Mouse (Mus musculus) MEL (cell line): Measurements from ENCODE around the gene Ust.

Experiments
- CTCF ChIP-seq, 3 experiments: IDR thresholded peaks in 2 of 3; conservative IDR thresholded peaks in 1 of 3; 2 replicates each; pipeline ENCODE4 v1.5.1; 2011 to 2012; ENCODE audit warnings: low read length in 3 of 3, low read depth in 2 of 3, mild to moderate bottlenecking in 2 of 3, improper control_type of control experiment in 1 of 3, inconsistent platforms in 1 of 3, mixed read lengths in 1 of 3, moderate library complexity in 1 of 3; ENCODE audit not compliant: control insufficient read depth in 1 of 3, insufficient read depth in 1 of 3, poor library complexity in 1 of 3, severe bottlenecking in 1 of 3
- E2F4 ChIP-seq: IDR thresholded peaks from 2 replicates; pipeline ENCODE4 v1.6.1; 2011; ENCODE audit warnings: low read depth, low read length, improper control_type of control experiment, borderline replicate concordance
- EP300 ChIP-seq, 2 experiments: IDR thresholded peaks; 2 replicates each; pipeline ENCODE4 v1.6.1; 2011; ENCODE audit warnings: improper control_type of control experiment in 2 of 2, low read length in 2 of 2, low read depth in 1 of 2, mild to moderate bottlenecking in 1 of 2
- GABPA ChIP-seq: IDR thresholded peaks from 2 replicates; pipeline ENCODE4 v1.6.1; 2012; ENCODE audit warnings: low read depth, mild to moderate bottlenecking, inconsistent platforms, low read length, improper control_type of control experiment, moderate library complexity
- GATA1 ChIP-seq: IDR thresholded peaks from 2 replicates; pipeline ENCODE4 v1.6.1; 2011; ENCODE audit warnings: low read depth, low read length, improper control_type of control experiment
- MXI1 ChIP-seq: IDR thresholded peaks from 2 replicates; pipeline ENCODE4 v1.6.1; 2011; ENCODE audit warnings: mild to moderate bottlenecking, low read depth, low read length, improper control_type of control experiment
- MYC ChIP-seq: IDR thresholded peaks from 2 replicates; pipeline ENCODE4 v1.6.1; 2011; ENCODE audit warnings: low read depth, mild to moderate bottlenecking, low read length, improper control_type of control experiment, moderate library complexity
- POLR2AphosphoS2 ChIP-seq: IDR thresholded peaks from 2 replicates; pipeline ENCODE4 v1.6.1; 2011; ENCODE audit warnings: low read length, improper control_type of control experiment
- SMC3 ChIP-seq: IDR thresholded peaks from 2 replicates; pipeline ENCODE4 v1.6.1; 2011; ENCODE audit warnings: low read depth, low read length, improper control_type of control experiment
- TAL1 ChIP-seq: IDR thresholded peaks from 2 replicates; pipeline ENCODE4 v1.6.1; 2012; ENCODE audit warnings: mild to moderate bottlenecking, inconsistent platforms, low read length, moderate library complexity, mixed read lengths
- ZKSCAN1 ChIP-seq: IDR thresholded peaks from 2 replicates; pipeline ENCODE4 v1.6.1; 2012; ENCODE audit warnings: low read depth, mild to moderate bottlenecking, inconsistent platforms, low read length, improper control_type of control experiment, moderate library complexity

DNA sequence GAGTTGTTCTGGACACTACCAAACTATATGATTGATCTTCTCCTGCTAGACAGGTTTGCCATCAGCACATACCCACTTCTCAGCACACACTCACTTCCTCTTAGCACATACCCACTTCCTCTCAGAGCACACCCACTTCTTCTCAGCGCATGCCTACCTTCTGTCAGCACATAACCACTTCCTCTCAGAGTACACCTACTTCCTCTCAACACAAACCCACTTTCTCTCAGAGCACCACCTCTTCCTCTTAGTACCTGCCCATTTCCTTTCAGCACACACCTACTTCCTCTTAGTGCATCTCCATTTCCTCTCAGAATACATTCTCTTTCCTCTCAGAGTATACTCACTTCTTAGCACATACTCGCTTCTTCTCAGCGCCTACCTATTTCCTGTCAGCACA, 16.8 kb upstream of the Ust start:
- TF ChIP-seq TAL1 (no peak), CTCF (IDR thresholded peaks at IDR 0.05 in 2 of 3, conservative IDR thresholded peaks at IDR 0.05 in 1 of 3; ENCODE audit: control insufficient read depth in 1 of 3, insufficient read depth in 1 of 3, low read depth in 2 of 3, low read length in 3 of 3, poor library complexity in 1 of 3, severe bottlenecking in 1 of 3) (no peak), E2F4 (no peak), EP300 (IDR thresholded peaks at IDR 0.05; ENCODE audit: low read depth in 1 of 2, low read length in 2 of 2) (no peak), GATA1 (no peak), POLR2AphosphoS2 (no peak), MXI1 (no peak), GABPA (no peak), ZKSCAN1 (no peak), SMC3 (no peak), MYC (no peak)
